Mouse (Mus musculus) neural tube, embryonic 11.5 days (tissue): ENCODE measurements around the gene Sephs1. TPM values are rescaled to one million over a fixed set of nuclear protein-coding genes. Genes with fewer than 3 reads are reported as not detected.
A peak's percentile ranks its signal among the peaks of the same experiment; 100 is the strongest.

Experiments used
- ATAC-seq: fragments of 200-750 bp; cut with Nextera tagmentation; 2 replicates; pipeline ENCODE4 v1.8.0; 2017; ENCODE audit warnings: moderate number of reproducible peaks, mild to moderate bottlenecking, moderate TSS enrichment, moderate library complexity; ENCODE audit not compliant: insufficient read depth, low FRiP score, low TSS enrichment
- DNase-seq: peaks from one replicate; pipeline ENCODE4 v3.0.0-alpha.2; 2015; ENCODE audit warnings: low spot score
- H3K27ac ChIP-seq: fragments of 300-500 bp; sonication (generic); 2 replicates; pipeline ENCODE4 v1.5.1; 2014; ENCODE audit warnings: low read depth, mild to moderate bottlenecking, low read length
- H3K27me3 ChIP-seq: fragments of 300-500 bp; sonication (generic); 2 replicates; pipeline ENCODE4 v1.6.1; 2014; ENCODE audit warnings: mild to moderate bottlenecking, low read length, mixed read lengths; ENCODE audit not compliant: control insufficient read depth, insufficient read depth
- H3K36me3 ChIP-seq: fragments of 300-500 bp; sonication (generic); 2 replicates; pipeline ENCODE4 v1.6.1; 2014; ENCODE audit warnings: mild to moderate bottlenecking, low read length, moderate library complexity, mixed read lengths; ENCODE audit not compliant: control insufficient read depth, insufficient read depth
- H3K4me1 ChIP-seq: fragments of 300-500 bp; sonication (generic); 2 replicates; pipeline ENCODE4 v1.6.1; 2014; ENCODE audit warnings: low read length, mixed read lengths; ENCODE audit not compliant: control insufficient read depth, insufficient read depth
- H3K4me2 ChIP-seq: fragments of 300-500 bp; sonication (generic); 2 replicates; pipeline ENCODE4 v1.6.1; 2014; ENCODE audit warnings: low read depth, mild to moderate bottlenecking, moderate library complexity
- H3K4me3 ChIP-seq: fragments of 300-500 bp; sonication (generic); 2 replicates; pipeline ENCODE4 v1.5.1; 2014; ENCODE audit warnings: low read depth, low read length
- H3K9ac ChIP-seq: fragments of 300-500 bp; sonication (generic); 2 replicates; pipeline ENCODE4 v1.6.1; 2014; ENCODE audit warnings: mild to moderate bottlenecking, low read length
- H3K9me3 ChIP-seq: fragments of 300-500 bp; sonication (generic); 2 replicates; pipeline ENCODE4 v1.6.1; 2016; ENCODE audit warnings: low read length; ENCODE audit not compliant: control insufficient read depth
- WGBS: fragments of 180-500 bp; shearing (Covaris S2); extraction: QIAGEN DNeasy Blood & Tissue Kit; methylation state at CpG from one replicate; pipeline ENCODE4 v1.1.7; 2014; 5-methylcytosine and 5-hydroxymethylcytosine counted together
- polyA plus RNA-seq: library from polyadenylated mRNA; unstranded; fragments of >200 nt; fragmentation: Nextera tagmentation; extraction: Ambion mirVana; gene quantifications from 2 replicates; pipeline ENCODE4 v1.2.1, GENCODE M21; 2014

Gene Sephs1
- polyA plus RNA-seq, 1 experiment from 2014 or later: 126 TPM

- DNase-seq (no peak), ATAC-seq (no peak)
- Histone ChIP-seq H3K36me3 (no peaks in the 10 kb centered on the region), H3K9ac (no peak overlapping the region), H3K4me2 (no peak overlapping the region), H3K4me1 (no peaks in the 10 kb centered on the region), H3K27me3 (no peaks in the 10 kb centered on the region), H3K9me3 (no peaks in the 10 kb centered on the region), H3K27ac (no peak overlapping the region), H3K4me3 (no peak overlapping the region)
- 84% methylated on average over 9 of the region's 9 CpGs for WGBS
These were observed 8.6 kb upstream of the Sephs1 start for GRCm38 (mm10) chr2:4872740-4873139.

- ATAC-seq: no peak
These were observed 8.0 kb upstream of the Sephs1 start for GRCm38 (mm10) chr2:4873331-4873730.

GRCm38 (mm10) chr2:4875090-4875489 lies 6.3 kb upstream of the Sephs1 start:
- Histone ChIP-seq H3K4me3 (no peak overlapping the region), H3K9ac (no peak overlapping the region), H3K27me3 (no peaks in the 10 kb centered on the region), H3K9me3 (no peaks in the 10 kb centered on the region), H3K4me1 (no peaks in the 10 kb centered on the region), H3K36me3 (no peaks in the 10 kb centered on the region), H3K27ac (no peak overlapping the region), H3K4me2 (no peak overlapping the region)
- WGBS: 57% methylated on average over 1 of the region's 1 CpGs
- DNase-seq (no peak), ATAC-seq (no peak)

More at GRCm38 (mm10) chr2:4873331-4873730, 8.0 kb upstream of the Sephs1 start:
- Histone ChIP-seq H3K4me1 (no peaks in the 10 kb centered on the region), H3K4me2 (no peak overlapping the region), H3K9me3 (no peaks in the 10 kb centered on the region), H3K36me3 (no peaks in the 10 kb centered on the region), H3K9ac (no peak overlapping the region), H3K27ac (no peak overlapping the region), H3K4me3 (no peak overlapping the region), H3K27me3 (no peaks in the 10 kb centered on the region)
- no peak for DNase-seq
- WGBS: 78% methylated on average over 6 of the region's 6 CpGs

- peaks cover 3% of the 10 kb centered on the region; the same call in 1 of the 2 replicates for H3K4me1 ChIP-seq
- H3K27ac ChIP-seq: no peak overlapping the region
- 74% methylated on average over 3 of the region's 3 CpGs for WGBS
- no peak overlapping the region for H3K4me3 ChIP-seq
- no peak overlapping the region for H3K4me2 ChIP-seq
- DNase-seq (no peak), ATAC-seq (no peak)
- no peaks in the 10 kb centered on the region for H3K9me3 ChIP-seq
- no peaks in the 10 kb centered on the region for H3K27me3 ChIP-seq
- no peaks in the 10 kb centered on the region for H3K36me3 ChIP-seq
- H3K9ac ChIP-seq: no peak overlapping the region
These were observed 5.2 kb upstream of the Sephs1 start for GRCm38 (mm10) chr2:4876131-4876530.

- DNase-seq (no peak), ATAC-seq (peak; percentile 28)
- peak overlapping the region; percentile 99 for H3K9ac ChIP-seq
- no peaks in the 10 kb centered on the region for H3K27me3 ChIP-seq
- H3K36me3 ChIP-seq: no peaks in the 10 kb centered on the region
- WGBS: 3% methylated on average over 20 of the region's 20 CpGs
- peaks cover 11% of the 10 kb centered on the region for H3K4me1 ChIP-seq
- peak overlapping the region; percentile 93 for H3K4me3 ChIP-seq
- peak overlapping the region; percentile 55 for H3K4me2 ChIP-seq
- H3K9me3 ChIP-seq: no peaks in the 10 kb centered on the region
- peak overlapping the region; percentile 100 for H3K27ac ChIP-seq
These were observed 521 bp upstream of the Sephs1 start for GRCm38 (mm10) chr2:4880737-4881349.

GRCm38 (mm10) chr2:4882249-4882791 lies 956 bp downstream of the Sephs1 start:
- WGBS: 0% methylated on average over 50 of the region's 63 CpGs

GRCm38 (mm10) chr2:4883009-4883704 lies 1.8 kb downstream of the Sephs1 start:
- under 1% methylated on average over 18 of the region's 18 CpGs for WGBS
- no peak for ATAC-seq
- DNase-seq: no peak
- peaks cover 15% of the 10 kb centered on the region for H3K36me3 ChIP-seq
- peak overlapping the region; percentile 55 for H3K4me2 ChIP-seq
- H3K27me3 ChIP-seq: no peaks in the 10 kb centered on the region
- peak overlapping the region; percentile 99 for H3K9ac ChIP-seq
- no peaks in the 10 kb centered on the region for H3K9me3 ChIP-seq
- H3K4me1 ChIP-seq: peaks cover 11% of the 10 kb centered on the region
- H3K4me3 ChIP-seq: peak overlapping the region; percentile 93
- peak overlapping the region; percentile 100; the same call in 1 of the 2 replicates for H3K27ac ChIP-seq

More at GRCm38 (mm10) chr2:4882249-4882791, 956 bp downstream of the Sephs1 start:
- H3K9me3 ChIP-seq: no peaks in the 10 kb centered on the region
- peak overlapping the region; percentile 99 for H3K9ac ChIP-seq
- H3K4me3 ChIP-seq: peak overlapping the region; percentile 93
- H3K27me3 ChIP-seq: no peaks in the 10 kb centered on the region
- ATAC-seq (peak; percentile 70), DNase-seq (peak; percentile 79)
- H3K36me3 ChIP-seq: peaks cover 9% of the 10 kb centered on the region
- H3K27ac ChIP-seq: peak overlapping the region; percentile 100
- H3K4me2 ChIP-seq: peak overlapping the region; percentile 55
- peaks cover 11% of the 10 kb centered on the region for H3K4me1 ChIP-seq

GRCm38 (mm10) chr2:4886896-4887295 lies 5.5 kb downstream of the Sephs1 start:
- no peak for ATAC-seq
- Histone ChIP-seq H3K4me3 (no peak overlapping the region), H3K27ac (no peak overlapping the region), H3K9me3 (no peaks in the 10 kb centered on the region), H3K36me3 (peaks cover 31% of the 10 kb centered on the region), H3K4me2 (no peak overlapping the region), H3K27me3 (no peaks in the 10 kb centered on the region), H3K4me1 (peaks cover 8% of the 10 kb centered on the region; the same call in 1 of the 2 replicates), H3K9ac (no peak overlapping the region)
- no peak for DNase-seq
- WGBS: 94% methylated on average over 6 of the region's 6 CpGs
